Mouse (Mus musculus) CH12.LX (cell line): ENCODE results near the gene Npw. TPM values are rescaled to one million over a fixed set of nuclear protein-coding genes. Genes with fewer than 3 reads are reported as not detected.
A peak's percentile ranks its signal among the peaks of the same experiment; 100 is the strongest.

ENCODE experiments used
- DNase-seq: peaks from one replicate; pipeline ENCODE4 v3.0.0-alpha.2; 2013; ENCODE audit errors: extremely low read depth
- H3K27ac ChIP-seq: 2 replicates; pipeline ENCODE4 v1.5.1; 2012; ENCODE audit warnings: low read depth, mild to moderate bottlenecking, control low read depth, moderate library complexity; ENCODE audit not compliant: insufficient read depth
- H3K27me3 ChIP-seq: replicated peaks from 2 replicates; pipeline ENCODE3; 2012; ENCODE audit warnings: inconsistent platforms
- H3K36me3 ChIP-seq, 2 experiments: replicated peaks in 1 of 2; 2 replicates each; pipeline versions ENCODE3 to v1.6.1; 2012; ENCODE audit warnings: inconsistent platforms in 1 of 2, low read length in 1 of 2, mild to moderate bottlenecking in 1 of 2, mixed read lengths in 1 of 2, moderate library complexity in 1 of 2; ENCODE audit not compliant: control insufficient read depth in 1 of 2, insufficient read depth in 1 of 2
- H3K4me1 ChIP-seq, 2 experiments: 2 replicates each; pipeline ENCODE4 v1.6.1; 2012; ENCODE audit warnings: inconsistent platforms in 1 of 2, moderate library complexity in 1 of 2; ENCODE audit not compliant: insufficient read depth in 2 of 2, control insufficient read depth in 1 of 2
- H3K4me2 ChIP-seq: 2 replicates; pipeline ENCODE4 v1.6.1; 2012; ENCODE audit warnings: low read depth, mild to moderate bottlenecking, control low read depth; ENCODE audit not compliant: poor library complexity, insufficient read depth, severe bottlenecking
- H3K4me3 ChIP-seq, 3 experiments: fragments of 150-350 bp in 1 of 3; sonication (generic) in 1 of 3; replicated peaks in 1 of 3; 2 replicates each; pipeline versions ENCODE3 to v1.5.1; 2011 to 2012; ENCODE audit warnings: low read depth in 2 of 3, low read length in 2 of 3, mild to moderate bottlenecking in 2 of 3, moderate library complexity in 2 of 3, control low read depth in 1 of 3, improper control_type of control experiment in 1 of 3, inconsistent platforms in 1 of 3, mixed read lengths in 1 of 3; ENCODE audit not compliant: poor library complexity in 1 of 3
- H3K79me2 ChIP-seq: replicated peaks from 2 replicates; pipeline ENCODE4 v1.6.1; 2012; ENCODE audit warnings: mild to moderate bottlenecking, moderate library complexity; ENCODE audit not compliant: control insufficient read depth, poor library complexity, insufficient read depth, severe bottlenecking; ENCODE audit errors: extremely low read depth
- H3K9ac ChIP-seq: 2 replicates; pipeline ENCODE4 v1.6.1; 2012; ENCODE audit warnings: low read depth, mild to moderate bottlenecking, control low read depth, moderate library complexity; ENCODE audit not compliant: insufficient read depth
- H3K9me3 ChIP-seq: replicated peaks from 2 replicates; pipeline ENCODE3; 2012; ENCODE audit warnings: low read length, inconsistent platforms, mixed read lengths
- BHLHE40 ChIP-seq: IDR thresholded peaks from 2 replicates; pipeline ENCODE4 v1.6.1; 2011; ENCODE audit warnings: mild to moderate bottlenecking, low read depth, low read length, improper control_type of control experiment
- CHD1 ChIP-seq: IDR thresholded peaks from 2 replicates; pipeline ENCODE4 v1.6.1; 2012; ENCODE audit warnings: low read depth, low read length, improper control_type of control experiment, inconsistent platforms
- CTCF ChIP-seq, 2 experiments: IDR thresholded peaks in 1 of 2; conservative IDR thresholded peaks in 1 of 2; 2 replicates each; pipeline ENCODE4 v1.5.1; 2011 to 2012; ENCODE audit warnings: low read depth in 2 of 2, low read length in 2 of 2, improper control_type of control experiment in 1 of 2, inconsistent platforms in 1 of 2, mild to moderate bottlenecking in 1 of 2, moderate library complexity in 1 of 2
- EP300 ChIP-seq: IDR thresholded peaks from 2 replicates; pipeline ENCODE4 v1.6.1; 2011; ENCODE audit warnings: low read length, improper control_type of control experiment
- ETS1 ChIP-seq: conservative IDR thresholded peaks from 2 replicates; pipeline ENCODE4 v1.6.1; 2012; ENCODE audit warnings: low read depth, mild to moderate bottlenecking, inconsistent platforms, low read length, improper control_type of control experiment, moderate library complexity
- GABPA ChIP-seq: IDR thresholded peaks from 2 replicates; pipeline ENCODE4 v1.6.1; 2012; ENCODE audit warnings: low read depth, low read length, improper control_type of control experiment, inconsistent platforms; ENCODE audit not compliant: insufficient replicate concordance
- HCFC1 ChIP-seq: IDR thresholded peaks from 2 replicates; pipeline ENCODE4 v1.6.1; 2012; ENCODE audit warnings: low read depth, mild to moderate bottlenecking, inconsistent platforms, low read length, improper control_type of control experiment
- IRF4 ChIP-seq: IDR thresholded peaks from 2 replicates; pipeline ENCODE4 v1.6.1; 2014; ENCODE audit warnings: low read depth, mild to moderate bottlenecking, inconsistent platforms, low read length, improper control_type of control experiment
- JUND ChIP-seq: conservative IDR thresholded peaks from 2 replicates; pipeline ENCODE4 v1.6.1; 2011; ENCODE audit warnings: low read depth, low read length, improper control_type of control experiment
- KAT2A ChIP-seq: IDR thresholded peaks from 2 replicates; pipeline ENCODE4 v1.6.1; 2012; ENCODE audit warnings: low read length, improper control_type of control experiment, inconsistent platforms; ENCODE audit not compliant: insufficient replicate concordance
- MYC ChIP-seq: IDR thresholded peaks from 2 replicates; pipeline ENCODE4 v1.6.1; 2011; ENCODE audit warnings: low read depth, mild to moderate bottlenecking, improper control_type of control experiment, low read length
- NELFE ChIP-seq: IDR thresholded peaks from 2 replicates; pipeline ENCODE4 v1.6.1; 2011; ENCODE audit warnings: low read depth, low read length, improper control_type of control experiment
- PAX5 ChIP-seq: IDR thresholded peaks from 2 replicates; pipeline ENCODE4 v1.6.1; 2012; ENCODE audit warnings: low read length, inconsistent platforms, mixed read lengths
- POLR2AphosphoS2 ChIP-seq: IDR thresholded peaks from 2 replicates; pipeline ENCODE4 v1.6.1; 2011; ENCODE audit warnings: low read depth, low read length, improper control_type of control experiment
- SIN3A ChIP-seq: IDR thresholded peaks from 2 replicates; pipeline ENCODE4 v1.6.1; 2012; ENCODE audit warnings: low read length, improper control_type of control experiment, inconsistent platforms
- SMC3 ChIP-seq: IDR thresholded peaks from 2 replicates; pipeline ENCODE4 v1.6.1; 2011; ENCODE audit warnings: low read depth, low read length, improper control_type of control experiment
- TBP ChIP-seq: conservative IDR thresholded peaks from 2 replicates; pipeline ENCODE4 v1.6.1; 2011; ENCODE audit warnings: low read depth, low read length, improper control_type of control experiment
- USF2 ChIP-seq: conservative IDR thresholded peaks from 2 replicates; pipeline ENCODE4 v1.6.1; 2011; ENCODE audit warnings: low read depth, low read length, improper control_type of control experiment
- ZC3H11A ChIP-seq: IDR thresholded peaks from 2 replicates; pipeline ENCODE4 v1.6.1; 2012; ENCODE audit warnings: low read depth, mild to moderate bottlenecking, inconsistent platforms, low read length, improper control_type of control experiment
- dilution Hi-C: fragments of 300-500 bp; cut with MboI; formaldehyde crosslinking; loops from 2 replicates; pipeline ENCODE4 v1.14.3; 2020; ENCODE audit warnings: low sequenced_read_pairs; ENCODE audit not compliant: extremely low pct_unique_long_range_greater_than_20kb, extremely low pct_ligation_motif_present
- in situ Hi-C: fragments of 300-500 bp; cut with MboI; formaldehyde crosslinking; loops from 3 replicates; pipeline ENCODE4 v1.14.3; 2019; ENCODE audit warnings: low sequenced_read_pairs, low pct_ligation_motif_present, low pct_unique_long_range_greater_than_20kb, mixed read lengths
- polyA plus RNA-seq: library from polyadenylated mRNA; unstranded; fragments of >175 nt; gene quantifications from 2 replicates; pipeline ENCODE4 v1.2.1, GENCODE M21; 2012; ENCODE audit warnings: low read depth; ENCODE audit not compliant: insufficient read length
- total RNA-seq, 2 experiments: library from RNA; depleted of rRNA; stranded (reverse); fragments of 300-350 nt in 1 of 2; fragments of >200 nt in 1 of 2; gene quantifications; 2 replicates each; pipeline ENCODE4 v1.2.3; 2012 to 2014

Gene Npw
- total and polyA plus RNA-seq, 3 experiments, result not detected

- DNase-seq, result no peak
- TF ChIP-seq PAX5, result no peak
- Histone ChIP-seq H3K79me2 (no peaks in the 10 kb centered on the region), H3K9ac (no peak overlapping the region), H3K27me3 (peaks cover 22% of the 10 kb centered on the region), H3K36me3 (no peaks in the 10 kb centered on the region), H3K4me1 (peaks cover 12 to 46% of the 10 kb centered on the region in 2 experiments), H3K4me3 (no peak overlapping the region), H3K4me2 (no peak overlapping the region), H3K27ac (no peak overlapping the region), H3K9me3 (no peaks in the 10 kb centered on the region)
- dilution Hi-C loops (no loop called here), in situ Hi-C loops (no loop called here)
These were observed 12.3 kb downstream of the Npw start for GRCm38 (mm10) chr17:24645916-24646315.

DNA sequence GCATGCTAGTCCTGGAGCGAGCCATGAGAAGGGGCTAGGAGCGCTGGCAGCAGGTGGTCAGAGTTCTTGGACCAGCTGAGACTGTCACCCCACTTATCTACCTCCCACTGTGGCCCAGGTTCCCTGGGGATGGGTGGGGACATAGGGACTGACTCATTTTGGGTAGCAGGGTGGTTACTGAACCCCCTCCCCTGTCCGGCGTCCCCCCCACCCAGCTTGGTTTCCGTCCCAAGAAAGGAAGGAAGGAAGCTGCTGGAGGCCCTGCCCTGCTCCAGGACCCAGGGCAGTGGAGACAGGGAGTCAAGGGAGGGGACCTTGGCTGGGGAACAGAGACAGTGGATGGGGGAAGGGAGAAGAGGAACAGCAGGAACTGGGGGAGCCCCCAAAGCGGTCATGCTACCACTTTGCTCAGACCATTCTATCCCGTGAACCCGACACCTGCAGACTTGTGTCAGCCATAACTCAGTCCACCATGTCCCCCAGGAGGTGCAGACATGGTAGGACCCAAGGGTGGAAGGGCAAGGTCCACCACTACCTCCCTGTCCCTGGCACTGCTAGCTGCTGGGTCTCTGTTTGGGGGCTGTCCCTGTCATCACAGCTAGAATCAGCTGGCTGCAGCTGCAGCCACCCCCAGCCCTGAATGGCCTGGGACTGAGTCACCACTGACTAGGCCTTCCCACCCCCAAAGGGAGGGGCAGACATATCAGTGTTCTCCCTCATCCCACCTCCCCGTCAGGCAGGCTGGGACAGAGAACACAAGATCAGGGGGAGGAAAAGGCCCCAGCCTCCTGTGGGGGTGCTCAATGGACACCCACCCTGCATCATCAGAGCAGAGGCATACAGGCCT, 13.2 kb downstream of the Npw start:
- H3K27ac ChIP-seq, result no peak overlapping the region
- in situ Hi-C loops (loop anchor here (5.0 kb wide), 1 partner anchor 98 kb away; the partner anchor contains the start of gene Pkd1), dilution Hi-C loops (no loop called here)
- peaks cover 0 to 8% of the 10 kb centered on the region in 2 experiments for H3K36me3 ChIP-seq
- peaks cover 12 to 46% of the 10 kb centered on the region in 2 experiments for H3K4me1 ChIP-seq
- H3K9me3 ChIP-seq, result no peaks in the 10 kb centered on the region
- TF ChIP-seq CTCF (conservative IDR thresholded peaks at IDR 0.05 in 1 of 2, IDR thresholded peaks at IDR 0.05 in 1 of 2; ENCODE audit: low read depth in 2 of 2, low read length in 2 of 2) (no peak), BHLHE40 (no peak), CHD1 (no peak), ETS1 (peak; percentile 67), USF2 (no peak), SMC3 (no peak), TBP (no peak), GABPA (no peak), ZC3H11A (no peak), EP300 (peak; percentile 24; the same call in 1 of the 2 replicates), SIN3A (peak; percentile 35; the same call in 1 of the 2 replicates), HCFC1 (no peak), POLR2AphosphoS2 (no peak), NELFE (no peak), JUND (no peak), PAX5 (no peak), IRF4 (no peak), MYC (no peak), KAT2A (no peak)
- no peak overlapping the region for H3K9ac ChIP-seq
- no peak overlapping the region for H3K4me2 ChIP-seq
- peaks cover 17% of the 10 kb centered on the region for H3K27me3 ChIP-seq
- peak overlapping the region in 1 of 3 experiments; percentile 16 for H3K4me3 ChIP-seq
- no peaks in the 10 kb centered on the region for H3K79me2 ChIP-seq
- peak; percentile 58 for DNase-seq
